Mouse (Mus musculus) midbrain, embryonic 10.5 days (tissue): ENCODE results near the gene Phf20. TPM values are rescaled to one million over a fixed set of nuclear protein-coding genes. Genes with fewer than 3 reads are reported as not detected.

ENCODE experiments used
- DNase-seq: peaks from one replicate; pipeline ENCODE4 v3.0.0-alpha.2; 2017; ENCODE audit warnings: low spot score
- H3K27ac ChIP-seq: fragments of 300-500 bp; sonication (generic); replicated peaks from 2 replicates; pipeline ENCODE4 v1.5.1; 2016; ENCODE audit warnings: mild to moderate bottlenecking
- H3K27me3 ChIP-seq: fragments of 300-500 bp; sonication (generic); 2 replicates; pipeline ENCODE4 v1.6.1; 2016; ENCODE audit warnings: low read depth, mild to moderate bottlenecking; ENCODE audit not compliant: poor library complexity, severe bottlenecking
- H3K36me3 ChIP-seq: fragments of 300-500 bp; sonication (generic); 2 replicates; pipeline ENCODE4 v1.6.1; 2016; ENCODE audit warnings: mild to moderate bottlenecking, moderate library complexity
- H3K4me1 ChIP-seq: fragments of 300-500 bp; sonication (generic); 2 replicates; pipeline ENCODE4 v1.6.1; 2016
- H3K4me3 ChIP-seq: fragments of 300-500 bp; sonication (generic); 2 replicates; pipeline ENCODE4 v1.5.1; 2016; ENCODE audit warnings: mild to moderate bottlenecking, moderate library complexity
- H3K9me3 ChIP-seq: fragments of 300-500 bp; sonication (generic); replicated peaks from 2 replicates; pipeline ENCODE4 v1.6.1; 2016; ENCODE audit warnings: mild to moderate bottlenecking
- WGBS: fragments of 180-500 bp; shearing (Covaris S2); methylation state at CpG from one replicate; pipeline ENCODE4 v1.1.7; 2016; 5-methylcytosine and 5-hydroxymethylcytosine counted together
- microRNA-seq: library from miRNA; unstranded; fragments of <30 nt; microRNA quantifications from one replicate; pipeline ENCODE4, GENCODE M21; 2017
- polyA plus RNA-seq: library from polyadenylated mRNA; unstranded; fragments of >200 nt; fragmentation: Nextera tagmentation; extraction: Ambion mirVana; gene quantifications from 2 replicates; pipeline ENCODE4 v1.2.1, GENCODE M21; 2016

The Phf20 gene
- polyA plus RNA-seq, 1 experiment from 2014 or later = 75.5 TPM

GRCm38 (mm10) chr2:156349286-156349848 is 153.1 kb downstream of the Phf20 start:
- Histone ChIP-seq H3K27ac (no peak overlapping the region), H3K9me3 (no peaks in the 10 kb centered on the region), H3K4me3 (no peak overlapping the region), H3K36me3 (no peaks in the 10 kb centered on the region), H3K4me1 (peaks cover 13% of the 10 kb centered on the region), H3K27me3 (no peaks in the 10 kb centered on the region)
- DNase-seq = no peak
- 84% methylated on average over 4 of the region's 4 CpGs for WGBS

GRCm38 (mm10) chr2:156351243-156351642 is 155.0 kb downstream of the Phf20 start:
- Histone ChIP-seq H3K4me3 (no peak overlapping the region), H3K9me3 (no peaks in the 10 kb centered on the region), H3K27ac (no peak overlapping the region), H3K4me1 (peaks cover 5% of the 10 kb centered on the region; the same call in 1 of the 2 replicates), H3K27me3 (no peaks in the 10 kb centered on the region), H3K36me3 (no peaks in the 10 kb centered on the region)
- WGBS = 81% methylated on average over 7 of the region's 7 CpGs
- no peak for DNase-seq

- 80% methylated on average over 8 of the region's 8 CpGs for WGBS
- Histone ChIP-seq H3K27me3 (no peaks in the 10 kb centered on the region), H3K36me3 (no peaks in the 10 kb centered on the region), H3K27ac (no peak overlapping the region), H3K9me3 (no peaks in the 10 kb centered on the region), H3K4me3 (no peak overlapping the region), H3K4me1 (peaks cover 5% of the 10 kb centered on the region; the same call in 1 of the 2 replicates)
- no peak for DNase-seq
Measured at GRCm38 (mm10) chr2:156352413-156353165, 156.3 kb downstream of the Phf20 start.

GRCm38 (mm10) chr2:156353265-156353692 is 157.0 kb downstream of the Phf20 start:
- no peak overlapping the region for H3K4me3 ChIP-seq
- H3K27ac ChIP-seq = no peak overlapping the region
- H3K27me3 ChIP-seq = no peaks in the 10 kb centered on the region
- peaks cover 5% of the 10 kb centered on the region; the same call in 1 of the 2 replicates for H3K4me1 ChIP-seq
- H3K9me3 ChIP-seq = no peaks in the 10 kb centered on the region
- DNase-seq = no peak
- no peaks in the 10 kb centered on the region for H3K36me3 ChIP-seq
- 58% methylated on average over 7 of the region's 7 CpGs for WGBS

- Histone ChIP-seq H3K27ac (no peak overlapping the region), H3K4me1 (peaks cover 5% of the 10 kb centered on the region; the same call in 1 of the 2 replicates), H3K36me3 (no peaks in the 10 kb centered on the region), H3K9me3 (no peaks in the 10 kb centered on the region), H3K27me3 (no peaks in the 10 kb centered on the region), H3K4me3 (no peak overlapping the region)
- WGBS = 85% methylated on average over 7 of the region's 7 CpGs
- no peak for DNase-seq
Measured at GRCm38 (mm10) chr2:156356031-156356430, 159.8 kb downstream of the Phf20 start.

Small RNAs within 50 kb of the gene (microRNA-seq; reads per million reads assigned to microRNA genes)
- not detected for gene Gm22759

Other genes with a start within 250 kb of the Phf20 start
- 24.1 and 24.3 TPM in 2 replicates for gene Cep250, start 240.0 kb upstream of the Phf20 start, polyA plus RNA-seq
- gene 6430550D23Rik, start 188.5 kb upstream of the Phf20 start, polyA plus RNA-seq = 1.2 and 2.3 TPM in 2 replicates
- 211 and 239 TPM in 2 replicates for gene Ergic3, start 188.4 kb upstream of the Phf20 start, polyA plus RNA-seq
- gene Fer1l4, start 143.5 kb upstream of the Phf20 start, polyA plus RNA-seq = 0.04 and 0.16 TPM in 2 replicates
- gene Spag4, start 131.3 kb upstream of the Phf20 start, polyA plus RNA-seq = 6.1 and 6.5 TPM in 2 replicates
- 58.9 and 67.0 TPM in 2 replicates for gene Cpne1, start 84.5 kb upstream of the Phf20 start, polyA plus RNA-seq
- 43.9 and 47.2 TPM in 2 replicates for gene Rbm12, start 84.5 kb upstream of the Phf20 start, polyA plus RNA-seq
- 19.1 and 27.3 TPM in 2 replicates for gene Gm28036, start 69.4 kb upstream of the Phf20 start, polyA plus RNA-seq
- 426 and 441 TPM in 2 replicates for gene Romo1, start 52.4 kb upstream of the Phf20 start, polyA plus RNA-seq
- 46.0 and 46.7 TPM in 2 replicates for gene Nfs1, start 52.3 kb upstream of the Phf20 start, polyA plus RNA-seq
- gene Rbm39, start 16.2 kb upstream of the Phf20 start, polyA plus RNA-seq = 584 and 587 TPM in 2 replicates
- gene Cnbd2, start 115.8 kb downstream of the Phf20 start, polyA plus RNA-seq = 3.1 and 3.4 TPM in 2 replicates
- 64.7 and 70.3 TPM in 2 replicates for gene Scand1, start 116.2 kb downstream of the Phf20 start, polyA plus RNA-seq
- gene Epb41l1, start 224.4 kb downstream of the Phf20 start, polyA plus RNA-seq = 1.3 and 1.8 TPM in 2 replicates